Mouse (Mus musculus) heart, postnatal 0 days (tissue): ENCODE results near the gene Endog. TPM values are rescaled to one million over a fixed set of nuclear protein-coding genes. Genes with fewer than 3 reads are reported as not detected.
"Not testable (repeated sequence)": the region's sequence is repeated elsewhere in the genome, so short reads cannot be mapped to it uniquely, and the experiment has no call there.

ENCODE experiments used
- ATAC-seq: fragments of 200-750 bp; cut with Nextera tagmentation; 2 replicates; pipeline ENCODE4 v1.8.0; 2017; ENCODE audit warnings: low read depth, moderate number of reproducible peaks, moderate library complexity; ENCODE audit not compliant: insufficient read depth
- DNase-seq: peaks from one replicate; pipeline ENCODE4 v3.0.0-alpha.2; 2016; ENCODE audit warnings: low spot score
- H3K27ac ChIP-seq: fragments of 300-500 bp; sonication (generic); 2 replicates; pipeline ENCODE4 v1.5.1; 2014; ENCODE audit warnings: low read depth, mild to moderate bottlenecking
- H3K27me3 ChIP-seq: fragments of 300-500 bp; sonication (generic); 2 replicates; pipeline ENCODE4 v1.6.1; 2014; ENCODE audit warnings: low read length, mixed read lengths; ENCODE audit not compliant: control insufficient read depth, insufficient read depth
- H3K36me3 ChIP-seq: fragments of 300-500 bp; sonication (generic); replicated peaks from 2 replicates; pipeline ENCODE4 v1.6.1; 2014; ENCODE audit warnings: low read length, mixed read lengths; ENCODE audit not compliant: control insufficient read depth, insufficient read depth
- H3K4me1 ChIP-seq: fragments of 300-500 bp; sonication (generic); 2 replicates; pipeline ENCODE4 v1.6.1; 2014; ENCODE audit warnings: antibody characterized with exemption; ENCODE audit not compliant: control insufficient read depth, insufficient read depth
- H3K4me2 ChIP-seq: fragments of 300-500 bp; sonication (generic); 2 replicates; pipeline ENCODE4 v1.6.1; 2014; ENCODE audit warnings: low read depth, mild to moderate bottlenecking, low read length, moderate library complexity
- H3K4me3 ChIP-seq: fragments of 300-500 bp; sonication (generic); 2 replicates; pipeline ENCODE4 v1.5.1; 2014; ENCODE audit warnings: low read depth, low read length
- H3K9ac ChIP-seq: fragments of 300-500 bp; sonication (generic); replicated peaks from 2 replicates; pipeline ENCODE4 v1.6.1; 2014; ENCODE audit warnings: low read depth, low read length, mixed read lengths
- H3K9me3 ChIP-seq: fragments of 300-500 bp; sonication (generic); replicated peaks from 2 replicates; pipeline ENCODE4 v1.6.1; 2016; ENCODE audit warnings: low read length; ENCODE audit not compliant: control insufficient read depth
- CTCF ChIP-seq: IDR thresholded peaks from 2 replicates; pipeline ENCODE4 v1.5.1; 2016; ENCODE audit warnings: antibody characterized with exemption, control low read depth, low read depth
- EP300 ChIP-seq: IDR thresholded peaks from 2 replicates; pipeline ENCODE4 v1.6.1; 2016; ENCODE audit warnings: antibody characterized with exemption, low read depth
- WGBS: fragments of 180-500 bp; shearing (Covaris S2); extraction: QIAGEN DNeasy Blood & Tissue Kit; methylation state at CpG from one replicate; pipeline ENCODE4 v1.1.7; 2014; 5-methylcytosine and 5-hydroxymethylcytosine counted together
- polyA plus RNA-seq: library from polyadenylated mRNA; unstranded; fragments of >200 nt; fragmentation: Nextera tagmentation; extraction: Ambion mirVana; gene quantifications from 2 replicates; pipeline ENCODE4 v1.2.1, GENCODE M21; 2015
- total RNA-seq: library from RNA; depleted of rRNA; stranded (reverse); fragments of >200 nt; gene quantifications from 2 replicates; pipeline ENCODE4 v1.2.3, GENCODE M21; 2014; ENCODE audit warnings: low replicate concordance

Gene Endog
- total and polyA plus RNA-seq, 2 experiments from 2014 or later, result 72.9 to 127 TPM

- H3K9me3 ChIP-seq, result no peaks in the 10 kb centered on the region
- H3K4me1 ChIP-seq, result peaks cover 14% of the 10 kb centered on the region
- no peak for DNase-seq
- H3K4me2 ChIP-seq, result no peak overlapping the region
- H3K9ac ChIP-seq, result no peak overlapping the region
- no peak overlapping the region for H3K4me3 ChIP-seq
- no peaks in the 10 kb centered on the region for H3K27me3 ChIP-seq
- no peak overlapping the region for H3K27ac ChIP-seq
- WGBS, result 90% methylated on average over 20 of the region's 20 CpGs
- peaks cover 43% of the 10 kb centered on the region for H3K36me3 ChIP-seq
- no peak for ATAC-seq
- TF ChIP-seq EP300, result no peak
- TF ChIP-seq CTCF, result no peak
These were observed 2.4 kb downstream of the Endog start for GRCm38 (mm10) chr2:30173541-30174240.

- peaks cover 14% of the 10 kb centered on the region for H3K4me1 ChIP-seq
These were observed 4.6 kb downstream of the Endog start for GRCm38 (mm10) chr2:30175897-30176296.

GRCm38 (mm10) chr2:30176561-30176960 lies 5.3 kb downstream of the Endog start:
- H3K4me3 ChIP-seq, result no peak overlapping the region
- ATAC-seq (no peak), DNase-seq (no peak)
- H3K36me3 ChIP-seq, result peaks cover 43% of the 10 kb centered on the region
- H3K9ac ChIP-seq, result no peak overlapping the region
- no peak overlapping the region for H3K4me2 ChIP-seq
- H3K9me3 ChIP-seq, result no peaks in the 10 kb centered on the region
- 95% methylated on average over 2 of the region's 2 CpGs for WGBS
- no peaks in the 10 kb centered on the region for H3K27me3 ChIP-seq
- H3K27ac ChIP-seq, result no peak overlapping the region
- peaks cover 14% of the 10 kb centered on the region for H3K4me1 ChIP-seq
- no peak for TF ChIP-seq CTCF
- no peak for TF ChIP-seq EP300

More at GRCm38 (mm10) chr2:30175897-30176296, 4.6 kb downstream of the Endog start:
- peaks cover 43% of the 10 kb centered on the region for H3K36me3 ChIP-seq
- no peak overlapping the region for H3K4me2 ChIP-seq
- DNase-seq (no peak), ATAC-seq (no peak)
- no peaks in the 10 kb centered on the region for H3K27me3 ChIP-seq
- TF ChIP-seq CTCF, result no peak
- no peak for TF ChIP-seq EP300
- no peak overlapping the region for H3K27ac ChIP-seq
- H3K9ac ChIP-seq, result no peak overlapping the region
- H3K9me3 ChIP-seq, result no peaks in the 10 kb centered on the region
- WGBS, result 78% methylated on average over 8 of the region's 8 CpGs
- no peak overlapping the region for H3K4me3 ChIP-seq

- WGBS, result 2% methylated on average over 52 of the region's 54 CpGs
- TF ChIP-seq EP300, result no peak
- no peak for TF ChIP-seq CTCF
- Histone ChIP-seq H3K4me2 (peak within 1 kb of the TSS; percentile 87), H3K4me1 (peaks cover 8% of the 10 kb centered on the region), H3K27me3 (no peaks in the 10 kb centered on the region), H3K4me3 (peak within 1 kb of the TSS; percentile 70), H3K9me3 (no peaks in the 10 kb centered on the region), H3K27ac (peak within 1 kb of the TSS; percentile 58; the same call in 1 of the 2 replicates), H3K9ac (peak within 1 kb of the TSS; percentile 76), H3K36me3 (peaks cover 40% of the 10 kb centered on the region)
- peak; percentile 99 for ATAC-seq
- DNase-seq, result peak; percentile 94
These were observed 6.7 kb downstream of the Endog start, which contains the start of gene Spout1 for GRCm38 (mm10) chr2:30177700-30178675. Spout1 (minus strand) TSS chr2:30178459.

GRCm38 (mm10) chr2:30178711-30179110 lies 7.4 kb downstream of the Endog start:
- DNase-seq, H3K27ac ChIP-seq, ATAC-seq, H3K27me3 ChIP-seq, H3K9me3 ChIP-seq, H3K4me1 ChIP-seq, H3K9ac ChIP-seq: not testable (repeated sequence)
- Histone ChIP-seq H3K36me3 (peaks cover 32% of the 10 kb centered on the region), H3K4me2 (peak overlapping the region; percentile 87), H3K4me3 (peak overlapping the region; percentile 70)
- WGBS, result 38% methylated on average over 7 of the region's 7 CpGs
